Mouse (Mus musculus) forebrain, postnatal 0 days (tissue): ENCODE data around the gene Uso1. TPM values are rescaled to one million over a fixed set of nuclear protein-coding genes. Genes with fewer than 3 reads are reported as not detected.

Experiments
- ATAC-seq: fragments of 200-750 bp; cut with Nextera tagmentation; 2 replicates; pipeline ENCODE4 v1.8.0; 2017; ENCODE audit warnings: mild to moderate bottlenecking, moderate library complexity
- DNase-seq: peaks from one replicate; pipeline ENCODE4 v3.0.0-alpha.2; 2015
- H3K27ac ChIP-seq: fragments of 300-500 bp; sonication (generic); 2 replicates; pipeline ENCODE4 v1.5.1; 2014; ENCODE audit warnings: low read depth, mild to moderate bottlenecking, antibody characterized with exemption, low read length, moderate library complexity, mixed read lengths
- H3K27me3 ChIP-seq: fragments of 300-500 bp; sonication (generic); 2 replicates; pipeline ENCODE4 v1.6.1; 2014; ENCODE audit warnings: mild to moderate bottlenecking, low read length, mixed read lengths; ENCODE audit not compliant: insufficient read depth
- H3K36me3 ChIP-seq: fragments of 300-500 bp; sonication (generic); 2 replicates; pipeline ENCODE4 v1.6.1; 2014; ENCODE audit warnings: mild to moderate bottlenecking, moderate library complexity; ENCODE audit not compliant: insufficient read depth
- H3K4me1 ChIP-seq: fragments of 300-500 bp; sonication (generic); 2 replicates; pipeline ENCODE4 v1.6.1; 2014; ENCODE audit warnings: antibody characterized with exemption; ENCODE audit not compliant: insufficient read depth
- H3K4me2 ChIP-seq: fragments of 300-500 bp; sonication (generic); 2 replicates; pipeline ENCODE4 v1.6.1; 2014; ENCODE audit warnings: low read depth, mild to moderate bottlenecking, moderate library complexity
- H3K4me3 ChIP-seq: fragments of 300-500 bp; sonication (generic); 2 replicates; pipeline ENCODE4 v1.5.1; 2014; ENCODE audit warnings: low read depth, low read length, mixed read lengths
- H3K9ac ChIP-seq: fragments of 300-500 bp; sonication (generic); 2 replicates; pipeline ENCODE4 v1.6.1; 2014; ENCODE audit warnings: mild to moderate bottlenecking
- H3K9me3 ChIP-seq: fragments of 300-500 bp; sonication (generic); 2 replicates; pipeline ENCODE4 v1.6.1; 2016; ENCODE audit warnings: low read length
- CTCF ChIP-seq: sonication (generic); IDR thresholded peaks from 2 replicates; pipeline ENCODE4 v1.5.1; 2016; ENCODE audit warnings: antibody characterized with exemption, control low read depth, low read depth
- WGBS: fragments of 180-500 bp; shearing (Covaris S2); extraction: QIAGEN DNeasy Blood & Tissue Kit; methylation state at CpG from one replicate; pipeline ENCODE4 v1.1.7; 2014; 5-methylcytosine and 5-hydroxymethylcytosine counted together
- polyA plus RNA-seq: library from polyadenylated mRNA; unstranded; fragments of >200 nt; fragmentation: Nextera tagmentation; extraction: Ambion mirVana; gene quantifications from 2 replicates; pipeline ENCODE4 v1.2.1, GENCODE M21; 2015
- total RNA-seq: library from RNA; depleted of rRNA; stranded (reverse); fragments of >200 nt; gene quantifications from 2 replicates; pipeline ENCODE4 v1.2.3, GENCODE M21; 2014

The Uso1 gene
- total and polyA plus RNA-seq, 2 experiments from 2014 or later = 19.1 to 24.8 TPM

- 80% methylated on average over 3 of the region's 3 CpGs for WGBS
- DNase-seq = no peak
- no peak for ATAC-seq
Observed at GRCm38 (mm10) chr5:92134934-92135333, 2.8 kb upstream of the Uso1 start.

GRCm38 (mm10) chr5:92136536-92137238 is 1.1 kb upstream of the Uso1 start:
- H3K27ac ChIP-seq = peak overlapping the region; percentile 5; the same call in 1 of the 2 replicates
- peak overlapping the region; percentile 94 for H3K4me3 ChIP-seq
- peak overlapping the region; percentile 73 for H3K4me2 ChIP-seq
- ATAC-seq = no peak
- H3K9ac ChIP-seq = peak overlapping the region; percentile 93
- H3K36me3 ChIP-seq = no peaks in the 10 kb centered on the region; the same call in 1 of the 2 replicates
- no peak for DNase-seq
- H3K27me3 ChIP-seq = no peaks in the 10 kb centered on the region
- WGBS = 61% methylated on average over 9 of the region's 9 CpGs
- H3K9me3 ChIP-seq = no peaks in the 10 kb centered on the region
- peaks cover 20% of the 10 kb centered on the region for H3K4me1 ChIP-seq
- no peak for TF ChIP-seq CTCF

More at GRCm38 (mm10) chr5:92134934-92135333, 2.8 kb upstream of the Uso1 start:
- Histone ChIP-seq H3K4me3 (no peak overlapping the region), H3K27me3 (no peaks in the 10 kb centered on the region), H3K4me2 (no peak overlapping the region), H3K27ac (no peak overlapping the region), H3K9ac (no peak overlapping the region), H3K36me3 (no peaks in the 10 kb centered on the region; the same call in 1 of the 2 replicates), H3K9me3 (no peaks in the 10 kb centered on the region), H3K4me1 (peaks cover 20% of the 10 kb centered on the region)
- TF ChIP-seq CTCF = no peak

- DNase-seq = no peak
- no peaks in the 10 kb centered on the region for H3K27me3 ChIP-seq
- TF ChIP-seq CTCF = no peak
- peak; percentile 74 for ATAC-seq
- peak overlapping the region; percentile 94 for H3K4me3 ChIP-seq
- H3K9me3 ChIP-seq = no peaks in the 10 kb centered on the region
- H3K4me2 ChIP-seq = peak overlapping the region; percentile 73
- peak overlapping the region; percentile 87 for H3K27ac ChIP-seq
- peaks cover 20% of the 10 kb centered on the region for H3K4me1 ChIP-seq
- 3% methylated on average over 22 of the region's 43 CpGs for WGBS
- peak overlapping the region; percentile 93 for H3K9ac ChIP-seq
- H3K36me3 ChIP-seq = no peaks in the 10 kb centered on the region
Observed at GRCm38 (mm10) chr5:92138093-92138621, 419 bp downstream of the Uso1 start.

GRCm38 (mm10) chr5:92139191-92139590 is 1.5 kb downstream of the Uso1 start:
- WGBS = 16% methylated on average over 1 of the region's 1 CpGs
- no peak for TF ChIP-seq CTCF
- Histone ChIP-seq H3K9me3 (no peaks in the 10 kb centered on the region), H3K27me3 (no peaks in the 10 kb centered on the region), H3K4me2 (peak overlapping the region; percentile 73), H3K4me3 (no peak overlapping the region), H3K9ac (peak overlapping the region; percentile 93; the same call in 1 of the 2 replicates), H3K4me1 (peaks cover 20% of the 10 kb centered on the region), H3K36me3 (no peaks in the 10 kb centered on the region), H3K27ac (no peak overlapping the region)
- no peak for DNase-seq
- no peak for ATAC-seq

GRCm38 (mm10) chr5:92141696-92142095 is 4.0 kb downstream of the Uso1 start:
- H3K4me2 ChIP-seq = no peak overlapping the region
- no peak for TF ChIP-seq CTCF
- H3K4me3 ChIP-seq = no peak overlapping the region
- H3K36me3 ChIP-seq = no peaks in the 10 kb centered on the region
- DNase-seq (no peak), ATAC-seq (no peak)
- no peak overlapping the region for H3K9ac ChIP-seq
- H3K9me3 ChIP-seq = no peaks in the 10 kb centered on the region
- H3K4me1 ChIP-seq = peaks cover 13% of the 10 kb centered on the region
- H3K27ac ChIP-seq = no peak overlapping the region
- 71% methylated on average over 5 of the region's 5 CpGs for WGBS
- no peaks in the 10 kb centered on the region for H3K27me3 ChIP-seq

- Histone ChIP-seq H3K4me3 (no peak overlapping the region), H3K36me3 (no peaks in the 10 kb centered on the region), H3K27ac (no peak overlapping the region), H3K27me3 (no peaks in the 10 kb centered on the region), H3K9ac (no peak overlapping the region), H3K9me3 (no peaks in the 10 kb centered on the region), H3K4me1 (peaks cover 10% of the 10 kb centered on the region), H3K4me2 (no peak overlapping the region)
- no peak for ATAC-seq
- no peak for DNase-seq
- WGBS = 86% methylated on average over 3 of the region's 3 CpGs
- TF ChIP-seq CTCF = no peak
Observed at GRCm38 (mm10) chr5:92142481-92142880, 4.7 kb downstream of the Uso1 start.

GRCm38 (mm10) chr5:92143665-92144064 is 5.9 kb downstream of the Uso1 start:
- no peak overlapping the region for H3K4me3 ChIP-seq
- ATAC-seq = no peak
- H3K4me1 ChIP-seq = peaks cover 10% of the 10 kb centered on the region
- DNase-seq = no peak
- H3K9me3 ChIP-seq = no peaks in the 10 kb centered on the region
- no peak overlapping the region for H3K9ac ChIP-seq
- WGBS = 97% methylated on average over 6 of the region's 6 CpGs
- no peak overlapping the region for H3K27ac ChIP-seq
- H3K4me2 ChIP-seq = no peak overlapping the region
- H3K27me3 ChIP-seq = no peaks in the 10 kb centered on the region
- H3K36me3 ChIP-seq = no peaks in the 10 kb centered on the region
- no peak for TF ChIP-seq CTCF
